Mouse (Mus musculus): ENCODE measurements around the gene Rwdd4a.

The Rwdd4a gene

DNA sequence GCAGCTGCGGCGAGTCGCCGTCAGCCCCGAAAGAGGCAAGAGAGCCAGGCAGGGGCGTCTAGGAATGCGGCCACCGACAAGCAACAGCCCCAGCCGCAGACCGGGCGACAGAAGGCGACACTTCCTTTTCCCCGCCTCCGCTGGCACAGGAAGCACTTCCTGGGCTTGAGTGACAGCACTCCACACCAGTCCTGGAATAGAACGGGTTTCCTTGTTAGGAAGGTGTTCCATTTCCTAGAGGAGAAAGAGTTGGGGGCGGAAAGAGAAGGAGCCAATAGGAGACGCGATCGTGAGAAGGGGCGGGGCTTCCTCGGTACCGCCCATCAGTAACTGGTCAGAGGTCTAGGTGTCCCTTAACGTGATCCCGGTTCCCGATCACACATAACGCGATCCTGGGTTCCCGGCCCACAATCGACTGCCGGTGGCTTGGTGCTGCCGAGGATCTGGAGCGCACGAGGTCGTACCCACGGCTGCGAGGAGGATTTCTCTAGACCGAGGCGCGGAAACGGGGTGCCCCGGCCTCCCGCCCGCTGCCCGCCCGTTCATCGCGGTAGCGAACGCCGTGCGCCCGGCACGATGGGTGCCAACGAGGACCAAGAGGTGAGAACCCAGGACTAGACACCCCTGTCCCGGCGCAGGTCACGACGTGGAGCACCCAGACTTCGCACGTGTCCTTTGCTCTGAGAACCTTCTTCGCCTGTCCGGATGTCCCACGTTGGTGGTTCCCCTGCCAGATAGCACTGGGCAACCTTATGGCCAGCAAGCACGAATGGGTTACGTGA, at the start of gene Rwdd4a, which contains the start of gene Trappc11:
TSS of gene Rwdd4a (plus strand) at position 321 of the 782 bp plus-strand sequence.
TSS of gene Trappc11 (minus strand) at position 127 of the 782 bp plus-strand sequence.
- in situ Hi-C loops (cut with MboI, MseI): no loop called here

DNA sequence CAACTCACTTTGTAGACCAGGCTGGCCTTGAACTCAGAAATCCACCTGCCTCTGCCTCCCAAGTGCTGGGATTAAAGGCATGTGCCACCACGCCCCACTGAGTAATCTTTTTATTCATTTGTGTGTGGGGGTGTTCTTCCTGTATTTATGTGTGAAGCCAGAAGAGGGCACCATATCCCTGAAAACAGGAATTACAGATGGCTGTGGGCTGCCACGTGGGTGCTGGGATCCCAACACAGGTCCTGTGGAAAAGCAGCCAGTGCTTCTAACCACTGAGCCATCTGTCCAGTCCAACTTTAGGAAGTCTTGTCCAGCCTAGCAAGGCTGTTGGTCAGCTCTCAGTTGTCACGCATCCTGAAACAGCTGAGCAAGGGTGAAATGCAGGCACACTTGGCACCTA, 46.2 kb upstream of the Rwdd4a start:
- in situ Hi-C loops (cut with MboI, MseI): no loop called here

DNA sequence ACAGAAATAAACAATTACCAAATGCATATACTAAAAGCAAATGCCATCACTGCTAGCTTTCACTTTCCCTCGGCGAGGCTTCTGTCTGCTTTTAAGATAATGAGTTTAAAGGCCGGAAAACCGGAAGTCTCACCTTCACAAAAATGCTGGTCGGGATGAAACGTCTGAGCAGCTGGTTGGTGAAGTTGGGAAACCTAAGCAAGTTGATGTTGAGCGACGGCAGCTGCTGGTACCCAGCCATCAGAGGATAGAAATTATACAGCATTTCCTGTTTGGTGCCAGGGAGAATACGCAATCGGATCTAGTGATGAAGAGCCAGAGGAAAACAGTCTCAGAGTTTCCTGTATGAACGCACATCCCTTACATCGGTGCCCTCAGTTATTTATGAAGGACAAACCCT, 40.4 kb upstream of the Rwdd4a start:
- in situ Hi-C loops (cut with MboI, MseI): no loop called here

DNA sequence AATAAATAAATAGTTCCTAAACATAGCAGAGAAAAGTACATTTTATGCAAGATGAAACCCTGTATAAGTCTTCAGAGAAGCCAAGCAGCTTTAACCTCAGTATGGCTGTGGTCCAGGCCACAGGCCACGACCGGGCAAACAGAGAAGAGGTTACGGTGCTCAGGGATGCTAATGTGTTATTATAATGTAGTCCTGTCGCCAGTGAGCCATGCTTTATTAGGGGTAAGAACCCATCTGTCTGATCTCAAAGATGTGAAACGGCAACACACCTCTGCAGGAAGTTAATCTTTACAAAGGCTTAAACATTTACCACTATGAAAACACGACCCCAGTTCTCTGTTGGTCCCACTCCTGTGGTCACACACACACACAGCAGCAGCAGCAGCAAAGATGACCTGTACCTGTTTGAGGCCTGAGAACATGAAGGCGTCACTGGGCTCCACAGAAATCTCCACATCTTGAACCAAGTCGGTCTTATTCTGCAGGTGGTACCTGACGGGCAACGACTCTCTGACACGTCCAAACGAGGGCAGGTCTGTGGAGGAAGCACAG, 38.8 kb upstream of the Rwdd4a start:
- in situ Hi-C loops (cut with MboI, MseI): no loop called here

DNA sequence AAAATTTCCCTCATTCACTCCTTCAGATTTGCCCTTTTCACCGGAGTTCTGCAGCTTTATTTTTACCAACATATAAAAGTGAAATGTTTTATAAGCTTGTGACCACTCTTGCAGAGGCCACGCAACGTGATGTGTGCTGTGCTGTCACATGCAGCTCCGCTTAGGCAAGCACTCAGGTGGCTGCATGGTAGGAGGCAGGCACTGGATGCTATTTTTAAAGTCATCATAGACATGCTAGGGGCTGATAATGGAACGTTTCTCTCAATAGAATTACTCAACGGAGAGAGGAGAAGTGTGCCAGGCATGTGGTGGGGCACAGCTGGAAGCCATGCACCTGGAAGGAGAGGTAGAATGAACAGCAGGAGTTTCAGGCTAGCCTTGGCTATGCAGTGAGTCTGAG, 38.0 kb upstream of the Rwdd4a start:
- in situ Hi-C loops (cut with MboI, MseI): no loop called here

DNA sequence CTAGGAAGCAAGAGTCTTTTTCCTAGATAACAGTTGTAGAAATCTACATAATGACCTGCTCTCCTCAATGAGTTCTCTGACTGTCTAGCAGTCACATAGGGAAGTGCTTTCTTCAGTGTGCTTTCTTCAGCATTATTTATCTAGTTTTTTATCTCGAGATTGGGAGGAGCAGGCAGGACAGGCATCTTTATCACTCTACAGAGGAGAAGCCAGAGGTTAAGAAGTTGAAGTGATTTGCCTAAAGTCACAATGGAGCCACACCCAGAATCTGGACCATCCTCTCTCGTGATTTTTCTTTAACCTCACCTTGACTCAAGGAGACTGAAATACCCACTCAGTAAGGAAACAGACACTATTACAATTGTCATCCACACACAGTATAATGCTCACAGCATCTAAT, 31.5 kb upstream of the Rwdd4a start:
- in situ Hi-C loops (cut with MboI, MseI): no loop called here

DNA sequence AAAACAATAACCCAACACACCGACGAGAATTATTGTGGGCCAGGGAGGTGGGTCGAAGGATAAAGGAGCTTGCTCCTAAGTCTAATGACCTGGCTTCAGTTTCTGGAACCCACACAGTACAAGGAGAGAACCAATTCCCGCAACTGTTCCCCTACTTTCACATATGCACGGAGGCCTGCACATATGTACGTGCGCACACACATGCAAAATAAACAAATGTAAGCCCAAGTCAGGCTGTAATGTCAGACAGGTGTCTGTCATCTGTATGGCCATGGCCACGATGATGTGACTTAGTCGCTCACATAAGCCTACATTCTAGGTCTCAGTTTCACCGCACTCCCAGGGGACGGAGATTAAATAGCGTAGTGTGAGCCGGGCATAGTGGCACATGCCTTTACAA, 30.9 kb upstream of the Rwdd4a start:
- in situ Hi-C loops (cut with MboI, MseI): no loop called here

DNA sequence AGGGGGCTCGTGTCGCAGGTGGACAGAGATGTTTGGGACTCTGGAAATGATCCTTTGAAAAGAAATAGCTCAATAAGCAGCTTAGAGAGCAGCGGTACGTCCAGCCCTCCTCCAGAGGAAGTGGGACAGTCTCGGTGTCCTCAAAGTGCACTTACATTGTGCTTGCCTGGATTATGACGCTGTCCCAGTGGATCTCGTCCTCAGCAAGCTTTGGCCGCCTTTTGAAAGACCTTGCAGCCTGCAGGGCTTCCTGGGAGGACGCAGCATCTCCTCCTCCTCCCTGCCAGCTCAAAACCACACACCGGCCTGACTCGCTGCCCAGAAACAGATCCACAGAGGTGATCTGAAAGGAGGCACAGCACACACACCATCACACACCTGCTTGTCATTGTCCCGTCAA, 28.0 kb upstream of the Rwdd4a start:
- in situ Hi-C loops (cut with MboI, MseI): no loop called here

DNA sequence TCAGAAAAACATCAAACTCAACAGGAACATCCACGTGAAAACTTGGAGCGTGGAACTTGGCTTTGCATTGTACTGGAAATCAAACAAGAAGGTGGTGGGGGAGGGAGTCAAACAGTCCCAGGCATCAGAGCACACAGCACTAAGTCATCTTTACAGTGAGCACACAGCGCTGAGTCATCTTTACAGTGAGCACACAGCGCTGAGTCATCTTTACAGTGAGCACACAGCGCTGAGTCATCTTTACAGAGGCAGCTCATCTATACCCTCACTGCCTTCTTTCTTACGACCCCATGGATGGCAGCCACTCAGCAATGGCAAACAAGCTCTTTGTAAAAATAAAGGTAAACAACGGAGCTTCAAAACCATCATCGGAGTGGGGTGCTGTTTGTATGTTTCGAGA, 22.5 kb upstream of the Rwdd4a start:
- in situ Hi-C loops (cut with MboI, MseI): no loop called here

DNA sequence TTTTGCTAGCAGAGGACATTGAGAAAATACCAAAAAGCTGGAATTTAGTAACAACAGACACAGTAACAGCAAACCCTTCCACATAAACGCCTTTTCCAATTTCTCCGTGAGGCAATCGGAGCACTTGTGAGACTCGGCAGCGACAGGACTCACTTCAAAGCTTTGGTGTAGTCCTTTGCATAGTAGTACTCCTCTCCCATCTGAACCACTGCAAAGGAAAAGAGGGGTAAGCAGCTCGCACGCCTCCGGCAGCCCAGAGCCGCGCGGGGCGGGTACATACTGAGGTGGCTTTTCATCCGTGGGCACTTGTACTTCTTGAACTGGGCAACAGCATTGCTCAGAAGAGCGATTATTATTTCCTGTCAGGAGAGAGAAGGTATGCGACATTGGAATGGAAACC, 19.9 kb upstream of the Rwdd4a start:
- in situ Hi-C loops (cut with MboI, MseI): no loop called here

DNA sequence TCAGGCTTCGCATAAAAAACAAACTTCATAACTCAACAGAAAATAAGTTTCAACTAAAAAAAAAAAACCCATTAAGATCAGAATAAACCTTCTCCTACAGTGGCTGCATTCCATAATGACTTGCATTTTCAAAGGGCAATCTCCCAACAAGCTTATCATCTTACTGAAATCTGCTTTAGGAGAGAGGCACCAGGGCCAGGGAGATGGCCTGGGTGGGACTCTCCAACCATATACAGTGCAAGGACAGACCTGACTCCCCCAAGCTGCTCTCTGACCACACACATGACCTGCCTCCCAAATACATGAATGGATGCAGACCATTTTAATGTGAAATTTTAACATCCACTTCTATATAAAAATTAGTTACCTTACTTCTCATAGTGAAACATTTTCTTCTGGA, 5.4 kb upstream of the Rwdd4a start:
- in situ Hi-C loops (cut with MboI, MseI): no loop called here

DNA sequence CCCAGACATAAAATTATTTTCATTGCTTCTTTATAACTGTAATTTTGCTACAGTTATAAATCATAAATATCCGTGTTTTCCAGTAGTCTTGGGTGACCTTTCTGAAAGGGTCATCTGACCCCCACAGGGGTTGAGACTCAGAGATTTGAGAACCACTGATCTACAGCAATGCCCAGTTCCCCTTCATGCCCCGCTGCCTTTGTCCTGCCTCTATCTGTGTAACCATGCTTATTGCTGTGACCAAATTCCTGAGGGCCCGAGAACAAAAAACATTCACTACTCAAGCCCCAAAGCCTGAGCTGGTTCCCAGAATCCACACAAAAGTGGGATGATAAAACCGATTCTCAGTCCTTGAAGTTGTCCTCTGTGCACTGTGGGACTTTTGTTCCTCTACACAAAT, 4.9 kb downstream of the Rwdd4a start:
- in situ Hi-C loops (cut with MboI, MseI): no loop called here

DNA sequence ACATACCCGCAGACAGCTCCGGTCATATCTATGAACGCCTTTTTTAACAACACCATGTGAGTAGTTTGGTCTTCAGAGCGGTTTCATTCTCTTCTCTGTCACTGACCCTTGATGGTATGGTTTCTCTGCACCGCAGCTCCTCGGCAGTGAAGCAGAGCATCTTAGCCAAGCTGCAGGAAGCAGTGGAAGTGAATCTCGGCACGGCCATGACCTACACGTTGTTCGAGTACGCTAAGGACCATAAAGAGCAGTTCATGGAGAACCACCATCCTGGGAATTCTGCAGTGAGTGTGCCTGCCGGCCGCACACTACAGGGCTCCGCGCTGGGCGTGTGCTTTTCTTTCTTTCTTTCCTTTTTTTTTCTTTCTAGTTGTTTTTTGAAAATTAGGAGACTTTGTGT, 9.3 kb downstream of the Rwdd4a start:
- in situ Hi-C loops (cut with MboI, MseI): loop anchor here (10.0 kb wide), 2 partner anchors 142 to 582 kb away; no protein-coding TSS in a partner anchor

DNA sequence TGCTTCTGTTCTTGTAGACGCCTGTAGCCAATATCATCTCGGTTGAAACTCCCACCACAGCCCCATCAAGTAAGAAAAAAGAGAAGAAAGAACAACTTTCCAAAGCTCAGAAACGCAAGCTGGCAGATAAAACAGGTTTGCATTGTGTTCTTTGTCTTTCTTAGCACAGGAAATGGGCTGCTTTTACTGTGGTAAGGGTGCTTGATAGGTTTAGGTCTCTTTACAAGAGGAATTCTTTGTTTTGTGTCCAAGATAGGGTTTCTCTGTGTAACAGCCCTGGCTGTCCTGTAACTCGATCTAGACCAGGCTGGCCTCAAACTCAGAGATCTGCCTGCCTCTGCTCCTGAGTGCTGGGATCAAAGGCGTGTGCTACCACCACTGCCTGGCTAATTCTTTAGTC, 10.6 kb downstream of the Rwdd4a start:
- in situ Hi-C loops (cut with MboI, MseI): loop anchor here (10.0 kb wide), 2 partner anchors 141 to 581 kb away; no protein-coding TSS in a partner anchor

DNA sequence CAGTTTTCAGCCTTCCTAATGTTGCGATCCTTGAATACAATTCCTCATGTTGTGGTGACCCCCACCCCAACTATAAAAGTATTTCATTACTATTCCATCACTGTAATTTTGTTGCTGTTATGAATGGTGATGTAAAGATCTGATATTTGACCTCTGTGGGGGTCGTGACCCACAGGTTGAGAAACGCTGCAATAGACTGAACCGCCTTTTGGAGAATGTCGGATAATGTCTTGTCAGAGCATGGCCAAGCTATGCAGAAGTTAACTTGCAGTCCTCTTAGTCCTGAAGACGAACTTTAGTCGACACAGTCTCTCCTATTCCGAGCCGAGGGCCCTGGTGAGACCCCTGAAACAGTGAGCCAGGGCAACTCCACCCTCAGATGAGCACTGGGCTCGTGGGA, 13.6 kb downstream of the Rwdd4a start:
- in situ Hi-C loops (cut with MboI, MseI): loop anchor here (10.0 kb wide), 2 partner anchors 138 to 578 kb away; no protein-coding TSS in a partner anchor

DNA sequence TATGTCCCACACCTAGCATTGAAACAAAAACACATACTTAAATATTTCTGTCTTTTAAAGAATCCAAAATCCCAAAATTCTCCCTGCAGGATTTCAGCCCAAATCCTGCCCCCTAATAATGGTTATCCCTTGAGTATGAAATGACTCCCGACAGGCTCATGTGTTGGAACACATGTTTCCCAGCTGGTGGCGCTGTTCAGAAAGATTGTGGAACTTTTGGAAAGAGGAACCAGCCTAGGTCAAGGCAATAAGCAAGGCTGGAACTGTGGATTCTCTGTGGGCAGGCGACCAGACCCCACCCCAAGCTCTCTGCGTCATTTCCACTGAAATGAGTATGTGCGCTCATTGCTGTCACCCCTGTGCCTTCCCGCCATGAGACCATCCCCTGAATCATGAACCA, 20.1 kb downstream of the Rwdd4a start:
- in situ Hi-C loops (cut with MboI, MseI): no loop called here

DNA sequence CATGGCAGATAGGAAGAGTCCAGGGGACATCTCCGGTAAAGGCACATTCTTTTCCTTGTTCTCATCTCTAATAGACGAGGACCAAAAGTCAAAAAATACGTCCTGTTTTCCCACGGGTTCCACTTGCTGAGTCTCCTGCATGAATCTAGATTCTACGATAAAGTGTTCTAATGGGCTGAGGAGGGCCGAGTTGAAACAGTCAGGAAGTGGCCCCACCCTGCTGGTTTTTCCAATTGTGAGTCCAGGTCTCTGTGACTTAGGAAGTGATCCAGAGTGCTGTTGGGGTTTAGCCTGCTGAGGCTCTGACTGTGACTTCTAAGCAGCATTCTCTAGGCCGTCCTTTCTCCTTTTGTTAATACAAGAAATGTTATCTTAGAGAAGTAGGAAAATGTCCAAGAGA, 23.0 kb downstream of the Rwdd4a start:
- in situ Hi-C loops (cut with MboI, MseI): no loop called here

DNA sequence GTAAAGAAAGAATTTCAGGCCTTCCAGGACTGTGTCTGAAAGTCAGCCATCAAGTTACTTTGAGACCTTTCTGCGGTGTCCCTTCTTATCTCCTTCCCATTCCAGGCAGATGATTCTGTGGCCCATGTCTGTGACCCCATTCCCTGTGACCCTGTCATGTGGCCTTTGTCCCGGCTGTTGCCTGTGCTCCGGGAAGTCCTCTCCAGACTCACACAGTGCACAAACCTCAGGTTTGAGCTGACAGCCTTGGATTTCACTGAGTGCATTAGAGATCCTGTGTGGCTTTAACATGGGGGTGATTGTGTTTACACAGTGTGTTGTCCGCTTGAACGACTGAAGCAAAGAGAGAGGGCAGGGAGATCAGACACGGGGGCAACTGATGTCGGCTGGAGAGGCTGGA, 24.8 kb downstream of the Rwdd4a start:
- in situ Hi-C loops (cut with MboI, MseI): no loop called here

DNA sequence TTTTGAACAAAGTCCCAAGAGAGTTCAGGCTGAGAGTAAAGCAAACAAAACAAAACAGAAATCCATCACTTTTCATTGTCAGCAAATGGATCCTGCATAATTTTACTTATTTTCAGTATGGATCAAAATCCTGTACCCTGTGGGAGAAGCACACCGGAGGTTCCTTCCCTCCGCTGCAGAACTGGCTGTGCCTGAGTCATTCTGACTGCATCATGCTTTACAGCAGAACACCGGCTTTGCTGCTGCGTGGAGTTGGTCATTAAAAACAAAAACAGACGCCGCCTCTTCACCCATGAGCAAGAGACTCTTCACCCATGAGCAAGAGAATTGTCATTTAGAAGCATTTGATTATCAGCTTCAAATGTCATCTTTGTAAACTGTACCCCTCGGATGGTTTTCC, 27.3 kb downstream of the Rwdd4a start:
- in situ Hi-C loops (cut with MboI, MseI): no loop called here

DNA sequence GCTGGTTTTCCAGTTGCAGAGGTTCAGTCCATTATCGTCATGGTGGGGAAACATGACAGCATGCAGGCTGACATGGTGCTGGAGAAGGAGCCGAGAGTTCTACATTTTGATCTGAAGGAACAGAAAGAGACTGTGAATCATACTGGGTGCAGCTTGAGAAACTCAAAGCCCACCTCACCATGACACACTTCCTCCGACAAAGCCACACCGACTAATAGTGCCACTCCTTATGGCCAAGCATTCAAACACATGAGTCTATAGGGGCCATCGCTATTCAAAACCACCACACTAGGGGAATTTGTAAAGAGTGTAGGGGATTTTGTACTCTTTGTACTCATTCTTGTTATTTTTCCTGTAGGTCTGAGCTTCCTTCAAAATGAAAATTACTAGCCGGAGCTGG, 33.1 kb downstream of the Rwdd4a start:
- in situ Hi-C loops (cut with MboI, MseI): no loop called here

DNA sequence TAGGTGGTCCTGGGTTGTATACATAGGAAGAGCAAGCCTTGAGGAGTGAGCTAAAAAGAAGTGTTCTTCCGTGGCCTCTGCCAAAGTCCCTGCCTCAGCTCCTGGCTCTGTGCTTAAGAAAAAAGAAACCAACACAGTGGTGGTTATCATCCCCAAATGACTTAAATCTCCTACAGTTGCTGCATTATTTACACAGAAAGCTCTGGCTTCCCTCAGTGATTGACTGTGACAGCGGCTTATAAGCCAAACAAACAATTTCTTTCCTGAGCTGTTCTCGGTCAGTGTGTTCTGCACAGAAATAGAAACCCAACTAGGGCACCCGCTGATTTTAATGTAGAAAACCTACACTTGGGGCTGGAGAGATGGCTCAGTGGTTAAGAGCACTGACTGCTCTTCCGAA, 34.6 kb downstream of the Rwdd4a start:
- in situ Hi-C loops (cut with MboI, MseI): no loop called here

DNA sequence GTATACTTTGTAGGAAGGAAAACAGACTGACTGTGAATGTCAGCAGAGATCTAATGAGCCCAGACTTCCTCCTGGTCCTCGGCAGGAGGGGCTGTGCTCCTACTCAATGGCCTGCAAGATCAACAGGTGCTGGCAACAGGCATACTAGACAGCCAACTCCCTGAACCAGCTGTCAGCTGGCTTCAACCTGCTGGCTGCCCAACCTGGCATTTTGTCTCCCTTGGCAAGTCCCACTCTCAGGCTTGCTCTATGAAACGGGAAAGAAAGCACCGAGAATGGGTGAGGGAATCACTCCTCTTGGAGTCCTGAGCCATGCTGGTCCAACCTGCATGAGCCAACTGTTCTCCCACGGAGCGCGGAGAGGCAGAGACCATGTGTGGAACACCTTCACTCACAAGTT, 36.7 kb downstream of the Rwdd4a start:
- in situ Hi-C loops (cut with MboI, MseI): no loop called here

DNA sequence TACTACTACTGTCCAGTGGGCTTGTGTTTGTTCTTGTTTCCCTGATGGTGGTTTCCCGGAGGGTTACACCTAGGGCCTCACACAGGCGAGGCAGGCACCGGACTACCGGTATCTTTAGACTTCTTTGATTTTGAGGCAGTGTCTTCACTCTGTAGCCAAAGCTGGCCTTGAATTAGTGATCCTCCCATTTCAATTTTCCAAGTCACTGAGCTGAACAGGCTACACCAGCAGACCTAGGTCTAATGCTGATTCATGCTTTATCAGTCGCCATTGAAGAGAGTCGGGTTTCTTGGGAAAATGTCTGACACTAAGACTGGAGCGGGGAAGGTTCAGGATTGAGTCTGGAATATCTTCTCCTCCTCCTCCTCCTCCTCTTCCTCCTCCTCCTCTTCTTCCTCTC, 40.0 kb downstream of the Rwdd4a start:
- in situ Hi-C loops (cut with MboI, MseI): no loop called here
